Mouse (Mus musculus) lung, postnatal 0 days (tissue): ENCODE measurements around the gene Tbc1d2b.

Experiments
- CTCF ChIP-seq: IDR thresholded peaks from 2 replicates; pipeline ENCODE4 v1.5.1; 2016; ENCODE audit warnings: antibody characterized with exemption, mild to moderate bottlenecking
- EP300 ChIP-seq: IDR thresholded peaks from 2 replicates; pipeline ENCODE4 v1.6.1; 2016; ENCODE audit warnings: antibody characterized with exemption, mild to moderate bottlenecking, control low read depth

DNA sequence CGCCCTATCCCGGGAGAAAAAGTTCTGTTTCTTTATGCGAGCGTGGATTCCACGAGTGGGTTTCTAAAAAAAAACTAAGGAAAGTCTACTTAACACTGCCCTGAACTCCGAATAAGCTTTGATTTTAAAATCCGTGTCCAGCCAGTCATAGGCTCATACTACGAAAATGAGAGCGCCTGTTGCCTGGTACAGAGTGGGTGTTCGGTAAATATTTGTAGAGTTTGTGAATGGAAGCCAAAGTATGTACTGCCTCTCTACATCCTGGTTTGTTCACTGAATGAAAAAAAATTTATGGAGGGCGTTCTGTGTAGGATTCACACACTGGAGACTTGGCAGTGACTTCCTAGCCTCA is 316 bp upstream of the Tbc1d2b start:
- TF ChIP-seq CTCF (no peak), EP300 (no peak)
